Mouse (Mus musculus) ES-E14 (cell line): ENCODE measurements around the gene Selenon.

Experiments used
- CHD2 ChIP-seq: IDR thresholded peaks from 2 replicates; pipeline ENCODE4 v1.6.1; 2014; ENCODE audit warnings: mild to moderate bottlenecking, low read depth, low read length, inconsistent platforms
- HCFC1 ChIP-seq: IDR thresholded peaks from 2 replicates; pipeline ENCODE4 v1.6.1; 2012; ENCODE audit warnings: low read length, inconsistent platforms, borderline replicate concordance; ENCODE audit not compliant: insufficient read depth
- MAFK ChIP-seq: IDR thresholded peaks from 2 replicates; pipeline ENCODE4 v1.6.1; 2014; ENCODE audit warnings: mild to moderate bottlenecking, low read depth, low read length, inconsistent platforms; ENCODE audit not compliant: insufficient read depth
- ZC3H11A ChIP-seq: IDR thresholded peaks from 2 replicates; pipeline ENCODE4 v1.6.1; 2012; ENCODE audit warnings: low read depth, mild to moderate bottlenecking, inconsistent platforms, low read length, borderline replicate concordance

GRCm38 (mm10) chr4:134591506-134592061 is 39.6 kb upstream of the Selenon start:
- TF ChIP-seq MAFK (no peak), HCFC1 (no peak), ZC3H11A (no peak), CHD2 (no peak)
